Mouse (Mus musculus) bone marrow, adult 2 months (tissue): Measurements from ENCODE around the gene Selenot.

Experiments used
- CTCF ChIP-seq: fragments of 200-500 bp; IDR thresholded peaks from 2 replicates; pipeline ENCODE4 v1.5.1; 2011; ENCODE audit warnings: low read length, control low read depth; ENCODE audit not compliant: control insufficient read depth, insufficient read depth
- POLR2A ChIP-seq: fragments of 200-500 bp; IDR thresholded peaks from 2 replicates; pipeline ENCODE4 v1.6.1; 2011; ENCODE audit warnings: low read depth, mild to moderate bottlenecking, control low read depth, low read length, borderline replicate concordance; ENCODE audit not compliant: control insufficient read depth

- no peak for TF ChIP-seq CTCF
- TF ChIP-seq POLR2A = no peak
Measured at GRCm38 (mm10) chr3:58561437-58561836, 15.0 kb upstream of the Selenot start.
